Mouse (Mus musculus) neural tube, embryonic 14.5 days (tissue): ENCODE data around the gene Snrpc. TPM values are rescaled to one million over a fixed set of nuclear protein-coding genes. Genes with fewer than 3 reads are reported as not detected.

Experiments
- ATAC-seq: fragments of 200-750 bp; cut with Nextera tagmentation; 2 replicates; pipeline ENCODE4 v1.8.0; 2017; ENCODE audit warnings: low read depth, mild to moderate bottlenecking, moderate TSS enrichment, moderate library complexity
- H3K27ac ChIP-seq: fragments of 300-500 bp; sonication (generic); 2 replicates; pipeline ENCODE4 v1.5.1; 2014; ENCODE audit warnings: low read depth, mild to moderate bottlenecking, control low read depth, low read length, moderate library complexity, mixed read lengths
- H3K27me3 ChIP-seq: fragments of 300-500 bp; sonication (generic); 2 replicates; pipeline ENCODE4 v1.6.1; 2014; ENCODE audit warnings: low read length; ENCODE audit not compliant: control insufficient read depth, insufficient read depth
- H3K36me3 ChIP-seq: fragments of 300-500 bp; sonication (generic); 2 replicates; pipeline ENCODE4 v1.6.1; 2014; ENCODE audit warnings: low read length, mixed read lengths; ENCODE audit not compliant: control insufficient read depth, insufficient read depth
- H3K4me1 ChIP-seq: fragments of 300-500 bp; sonication (generic); 2 replicates; pipeline ENCODE4 v1.6.1; 2014; ENCODE audit warnings: low read length; ENCODE audit not compliant: control insufficient read depth, insufficient read depth
- H3K4me2 ChIP-seq: fragments of 300-500 bp; sonication (generic); 2 replicates; pipeline ENCODE4 v1.6.1; 2014; ENCODE audit warnings: mild to moderate bottlenecking, low read depth, low read length, control low read depth
- H3K4me3 ChIP-seq: fragments of 300-500 bp; sonication (generic); 2 replicates; pipeline ENCODE4 v1.5.1; 2014; ENCODE audit warnings: low read depth, low read length, control low read depth, mixed read lengths
- H3K9ac ChIP-seq: fragments of 300-500 bp; sonication (generic); replicated peaks from 2 replicates; pipeline ENCODE4 v1.6.1; 2014; ENCODE audit warnings: low read depth, mild to moderate bottlenecking, control low read depth, low read length, mixed read lengths
- H3K9me3 ChIP-seq: fragments of 300-500 bp; sonication (generic); 2 replicates; pipeline ENCODE4 v1.6.1; 2016; ENCODE audit warnings: low read length; ENCODE audit not compliant: control insufficient read depth
- WGBS: fragments of 180-500 bp; shearing (Covaris S2); extraction: QIAGEN DNeasy Blood & Tissue Kit; methylation state at CpG from one replicate; pipeline ENCODE4 v1.1.7; 2014; 5-methylcytosine and 5-hydroxymethylcytosine counted together
- polyA plus RNA-seq: library from polyadenylated mRNA; unstranded; fragments of >200 nt; fragmentation: Nextera tagmentation; extraction: Ambion mirVana; gene quantifications from 2 replicates; pipeline ENCODE4 v1.2.1, GENCODE M21; 2014

Snrpc gene
- polyA plus RNA-seq, 1 experiment from 2014 or later: 216 TPM

GRCm38 (mm10) chr17:27799771-27800584 lies 38.0 kb upstream of the Snrpc start:
- H3K4me3 ChIP-seq: no peak overlapping the region
- H3K9ac ChIP-seq: 0 out of 2 replicates have a peak overlapping the region, but pooled peaks have one; percentile 3
- no peaks in the 10 kb centered on the region for H3K9me3 ChIP-seq
- H3K36me3 ChIP-seq: no peaks in the 10 kb centered on the region
- no peaks in the 10 kb centered on the region for H3K27me3 ChIP-seq
- peak overlapping the region; percentile 57 for H3K27ac ChIP-seq
- ATAC-seq: no peak
- no peak overlapping the region for H3K4me2 ChIP-seq
- peaks cover 33% of the 10 kb centered on the region for H3K4me1 ChIP-seq
- 42% methylated on average over 16 of the region's 16 CpGs for WGBS

GRCm38 (mm10) chr17:27800710-27801648 lies 37.0 kb upstream of the Snrpc start:
- no peak overlapping the region for H3K4me3 ChIP-seq
- no peak for ATAC-seq
- no peak overlapping the region for H3K27ac ChIP-seq
- WGBS: 86% methylated on average over 9 of the region's 9 CpGs
- H3K36me3 ChIP-seq: no peaks in the 10 kb centered on the region
- no peaks in the 10 kb centered on the region for H3K27me3 ChIP-seq
- peaks cover 33% of the 10 kb centered on the region for H3K4me1 ChIP-seq
- H3K4me2 ChIP-seq: no peak overlapping the region
- H3K9me3 ChIP-seq: no peaks in the 10 kb centered on the region
- H3K9ac ChIP-seq: no peak overlapping the region

GRCm38 (mm10) chr17:27803752-27804151 lies 34.2 kb upstream of the Snrpc start:
- 75% methylated on average over 4 of the region's 4 CpGs for WGBS
- Histone ChIP-seq H3K27me3 (no peaks in the 10 kb centered on the region), H3K4me3 (no peak overlapping the region)

GRCm38 (mm10) chr17:27804156-27804690 lies 33.7 kb upstream of the Snrpc start:
- WGBS: 95% methylated on average over 7 of the region's 7 CpGs
- H3K9ac ChIP-seq: no peak overlapping the region
- H3K4me3 ChIP-seq: no peak overlapping the region
- ATAC-seq: no peak
- H3K27me3 ChIP-seq: no peaks in the 10 kb centered on the region
- no peaks in the 10 kb centered on the region for H3K9me3 ChIP-seq
- H3K27ac ChIP-seq: no peak overlapping the region
- H3K36me3 ChIP-seq: no peaks in the 10 kb centered on the region
- H3K4me1 ChIP-seq: peaks cover 9% of the 10 kb centered on the region; the same call in 1 of the 2 replicates
- H3K4me2 ChIP-seq: no peak overlapping the region

More at GRCm38 (mm10) chr17:27803752-27804151, 34.2 kb upstream of the Snrpc start:
- H3K27ac ChIP-seq: no peak overlapping the region
- no peak overlapping the region for H3K9ac ChIP-seq
- H3K4me1 ChIP-seq: peaks cover 9% of the 10 kb centered on the region; the same call in 1 of the 2 replicates
- no peaks in the 10 kb centered on the region for H3K36me3 ChIP-seq
- no peak overlapping the region for H3K4me2 ChIP-seq
- H3K9me3 ChIP-seq: no peaks in the 10 kb centered on the region
- ATAC-seq: no peak

- Histone ChIP-seq H3K27me3 (no peaks in the 10 kb centered on the region), H3K4me1 (peaks cover 4% of the 10 kb centered on the region; the same call in 1 of the 2 replicates), H3K9ac (no peak overlapping the region), H3K4me3 (no peak overlapping the region), H3K27ac (no peak overlapping the region), H3K36me3 (no peaks in the 10 kb centered on the region), H3K9me3 (no peaks in the 10 kb centered on the region), H3K4me2 (no peak overlapping the region)
- no peak for ATAC-seq
- WGBS: 93% methylated on average over 10 of the region's 10 CpGs
Measured at GRCm38 (mm10) chr17:27804803-27805770, 32.9 kb upstream of the Snrpc start.

- Histone ChIP-seq H3K4me2 (no peak overlapping the region), H3K9ac (no peak overlapping the region), H3K27me3 (no peaks in the 10 kb centered on the region), H3K4me1 (peaks cover 5% of the 10 kb centered on the region; the same call in 1 of the 2 replicates), H3K36me3 (no peaks in the 10 kb centered on the region), H3K4me3 (no peak overlapping the region), H3K9me3 (no peaks in the 10 kb centered on the region), H3K27ac (no peak overlapping the region)
- 86% methylated on average over 2 of the region's 2 CpGs for WGBS
- ATAC-seq: no peak
Measured at GRCm38 (mm10) chr17:27807542-27808078, 30.3 kb upstream of the Snrpc start.

- Histone ChIP-seq H3K9me3 (no peaks in the 10 kb centered on the region), H3K36me3 (no peaks in the 10 kb centered on the region), H3K9ac (no peak overlapping the region), H3K27me3 (no peaks in the 10 kb centered on the region), H3K4me3 (no peak overlapping the region), H3K27ac (no peak overlapping the region), H3K4me1 (peaks cover 5% of the 10 kb centered on the region; the same call in 1 of the 2 replicates), H3K4me2 (no peak overlapping the region)
- WGBS: 90% methylated on average over 16 of the region's 16 CpGs
- no peak for ATAC-seq
Measured at GRCm38 (mm10) chr17:27810569-27811331, 27.2 kb upstream of the Snrpc start.
